Comparison of ENCODE assay signal across 7 mouse cellular contexts in genomic region chr2:124609014-124609413, GRCm38 (mm10).
DNase-seq lines count a peak whose midpoint lies in the region; ATAC-seq and TF ChIP-seq lines count a peak whose summit lies in the region.

No protein-coding gene starts in this region.

- H3K4me2 ChIP-seq in forebrain, embryonic 14.5 days (ENCODE audit: low read length) = peak overlapping the region; percentile 91
- H3K4me2 ChIP-seq in limb, embryonic 12.5 days = peak overlapping the region; percentile 94
- peak overlapping the region; percentile 85 for H3K4me2 ChIP-seq in neural tube, embryonic 15.5 days

- H3K27ac ChIP-seq in forebrain, embryonic 14.5 days (ENCODE audit: low read depth, low read length) = no peak overlapping the region
- no peak overlapping the region for H3K27ac ChIP-seq in limb, embryonic 12.5 days
- H3K27ac ChIP-seq in neural tube, embryonic 15.5 days (replicated peaks) = peak overlapping the region; percentile 98

- no peak for TF ChIP-seq POLR2A in lung, adult 2 months (IDR thresholded peaks at IDR 0.05; ENCODE audit: borderline replicate concordance, extremely low read depth, low read depth, low read length)

- peaks cover 3% of the 10 kb centered on the region; the same call in 1 of the 2 replicates for H3K4me1 ChIP-seq in lung, adult 2 months (ENCODE audit: control insufficient read depth, insufficient read depth, low read length)
- peaks cover 13% of the 10 kb centered on the region for H3K4me1 ChIP-seq in forebrain, embryonic 14.5 days (ENCODE audit: control insufficient read depth, insufficient read depth, low read length)
- peaks cover 9% of the 10 kb centered on the region; the same call in 1 of the 2 replicates for H3K4me1 ChIP-seq in limb, embryonic 12.5 days (replicated peaks)
- peaks cover 41% of the 10 kb centered on the region for H3K4me1 ChIP-seq in neural tube, embryonic 15.5 days

- no peaks in the 10 kb centered on the region for H3K36me3 ChIP-seq in forebrain, embryonic 14.5 days (ENCODE audit: control insufficient read depth, insufficient read depth, low read length)
- H3K36me3 ChIP-seq in limb, embryonic 12.5 days = no peaks in the 10 kb centered on the region
- H3K36me3 ChIP-seq in neural tube, embryonic 15.5 days = no peaks in the 10 kb centered on the region

- peak overlapping the region; percentile 67 for H3K4me3 ChIP-seq in lung, adult 2 months (replicated peaks; ENCODE audit: extremely low read depth, low read depth, low read length)
- H3K4me3 ChIP-seq in forebrain, embryonic 14.5 days (ENCODE audit: low read depth, low read length) = peak overlapping the region; percentile 83; the same call in 1 of the 2 replicates
- H3K4me3 ChIP-seq in limb, embryonic 12.5 days (replicated peaks) = peak overlapping the region; percentile 74; the same call in 1 of the 2 replicates
- H3K4me3 ChIP-seq in neural tube, embryonic 15.5 days (replicated peaks) = peak overlapping the region; percentile 65

- TF ChIP-seq CTCF in lung, adult 2 months (IDR thresholded peaks at IDR 0.05; ENCODE audit: insufficient read depth, low read length) = no peak

- H3K27me3 ChIP-seq in forebrain, embryonic 14.5 days (replicated peaks; ENCODE audit: control insufficient read depth, insufficient read depth, low read length) = 0 out of 2 replicates have a peak, but pooled peaks cover 9% of the 10 kb centered on the region
- H3K27me3 ChIP-seq in limb, embryonic 12.5 days = peaks cover 42% of the 10 kb centered on the region
- no peaks in the 10 kb centered on the region for H3K27me3 ChIP-seq in neural tube, embryonic 15.5 days (replicated peaks)

- no peak for DNase-seq in lung, adult 2 months
- DNase-seq in lung, adult 18-20 months = no peak
- DNase-seq in forebrain, embryonic 14.5 days (ENCODE audit: low spot score) = no peak
- DNase-seq in gastrocnemius, adult 18-20 months (ENCODE audit: low spot score) = no peak

- ATAC-seq in forebrain, embryonic 14.5 days = no peak
- ATAC-seq in limb, embryonic 12.5 days (ENCODE audit: insufficient number of reproducible peaks, insufficient read depth, low FRiP score, low TSS enrichment, low read depth) = no peak
- no peak for ATAC-seq in neural tube, embryonic 15.5 days (ENCODE audit: low FRiP score)
- ATAC-seq in erythroblast, adult 5-6 weeks (replicated peaks; ENCODE audit: low FRiP score, poor library complexity, severe bottlenecking) = no peak

- no peaks in the 10 kb centered on the region for H3K9me3 ChIP-seq in forebrain, embryonic 14.5 days (replicated peaks; ENCODE audit: control insufficient read depth, low read length)
- H3K9me3 ChIP-seq in limb, embryonic 12.5 days = no peaks in the 10 kb centered on the region
- H3K9me3 ChIP-seq in neural tube, embryonic 15.5 days (replicated peaks) = no peaks in the 10 kb centered on the region

- WGBS in lung, adult 2 months = 23% methylated on average over 5 of the region's 5 CpGs
- WGBS in forebrain, embryonic 14.5 days = 23% methylated on average over 5 of the region's 5 CpGs
- WGBS in limb, embryonic 12.5 days = 25% methylated on average over 5 of the region's 5 CpGs
- WGBS in neural tube, embryonic 15.5 days = 14% methylated on average over 5 of the region's 5 CpGs

- H3K9ac ChIP-seq in forebrain, embryonic 14.5 days (ENCODE audit: low read length) = no peak overlapping the region
- H3K9ac ChIP-seq in limb, embryonic 12.5 days (replicated peaks) = no peak overlapping the region
- peak overlapping the region; percentile 72; the same call in 1 of the 2 replicates for H3K9ac ChIP-seq in neural tube, embryonic 15.5 days (replicated peaks)
